Mouse (Mus musculus) kidney, adult 11 months (tissue): ENCODE measurements around the gene Ppp4r2.

Source experiments
- DNase-seq: peaks from one replicate; pipeline ENCODE4 v3.0.0; 2022

The Ppp4r2 gene

GRCm38 (mm10) chr6:100885376-100885775, 52.0 kb downstream of the Ppp4r2 start:
- DNase-seq: no peak

DNA sequence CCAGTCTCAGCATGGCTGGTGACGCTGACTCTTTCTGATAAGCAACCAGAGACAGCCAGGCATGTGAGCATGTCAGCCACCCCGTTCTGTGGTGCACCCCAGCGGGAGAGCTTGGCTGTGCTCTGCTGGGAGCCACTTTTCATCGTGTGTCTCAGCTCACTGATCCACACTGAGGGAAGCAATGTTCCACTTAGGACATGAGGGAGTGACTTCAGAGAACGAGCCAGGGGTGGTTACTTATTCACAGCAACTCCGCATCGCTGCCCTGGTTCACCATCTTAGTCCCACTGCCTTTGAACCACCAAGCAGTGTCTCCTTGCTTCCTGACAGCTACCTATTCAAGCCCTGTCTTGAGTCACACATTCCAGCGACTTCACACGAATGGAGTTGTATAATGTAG, 53.6 kb downstream of the Ppp4r2 start:
- DNase-seq: peak; percentile 70

DNA sequence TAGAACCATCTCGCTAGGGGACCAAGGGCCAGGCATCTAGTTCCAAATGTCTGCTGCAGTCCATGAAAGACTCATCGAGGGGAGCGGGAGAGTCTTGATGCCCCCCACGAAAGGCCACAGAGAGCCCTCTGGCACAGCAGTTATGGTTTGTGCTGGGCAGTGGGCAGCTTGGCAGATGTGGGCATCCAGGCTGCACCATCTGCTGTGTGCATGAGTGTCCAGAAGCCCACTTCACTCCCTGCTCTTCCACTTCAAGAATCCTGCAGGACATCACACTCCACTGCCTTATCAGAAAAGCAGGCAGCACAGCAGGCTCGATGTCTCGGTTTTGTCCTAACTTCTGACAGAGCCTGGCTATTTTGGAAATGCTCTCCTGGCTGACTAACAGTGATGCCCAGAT, 55.9 kb downstream of the Ppp4r2 start:
- no peak for DNase-seq

DNA sequence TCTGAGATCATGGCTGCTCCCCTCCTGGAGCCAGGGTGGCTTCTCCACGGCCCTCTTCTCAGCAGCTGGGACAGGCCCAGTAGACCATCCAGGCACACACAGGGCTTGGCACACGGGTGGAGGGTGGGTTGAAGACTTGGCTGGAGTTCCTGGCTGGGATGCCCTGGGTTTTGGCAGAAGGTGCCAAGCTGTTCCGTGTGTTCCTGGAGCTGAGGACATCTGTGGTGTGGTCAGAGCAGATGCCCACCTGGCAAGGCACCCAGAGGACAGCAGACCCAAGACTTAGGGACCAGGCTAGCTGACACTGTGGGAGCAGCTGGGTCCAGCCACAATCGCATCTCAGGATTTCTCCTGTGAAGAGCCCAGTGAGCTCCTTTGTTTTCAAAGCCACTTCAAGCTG, 59.1 kb downstream of the Ppp4r2 start:
- no peak for DNase-seq

GRCm38 (mm10) chr6:100893073-100893472, 59.7 kb downstream of the Ppp4r2 start:
- no peak for DNase-seq

DNA sequence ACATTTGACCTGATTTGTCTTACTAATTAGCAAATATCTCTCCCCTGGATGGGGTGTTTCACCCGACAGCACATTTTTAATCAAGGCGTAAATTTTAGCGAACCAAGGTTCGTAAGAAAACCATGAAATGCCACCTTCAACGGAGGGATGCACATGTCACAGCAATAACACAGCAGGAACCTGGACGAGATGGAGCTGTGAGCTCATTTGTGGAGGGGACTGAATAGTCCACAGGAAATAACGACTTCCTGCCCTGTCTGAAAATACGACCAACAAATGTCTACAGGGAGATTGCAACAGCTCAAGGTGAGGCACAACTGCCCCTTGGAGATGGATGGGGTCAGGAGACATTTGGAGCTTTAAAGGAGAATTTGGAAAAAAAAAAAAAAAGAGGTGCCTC, 61.8 kb downstream of the Ppp4r2 start:
- no peak for DNase-seq

DNA sequence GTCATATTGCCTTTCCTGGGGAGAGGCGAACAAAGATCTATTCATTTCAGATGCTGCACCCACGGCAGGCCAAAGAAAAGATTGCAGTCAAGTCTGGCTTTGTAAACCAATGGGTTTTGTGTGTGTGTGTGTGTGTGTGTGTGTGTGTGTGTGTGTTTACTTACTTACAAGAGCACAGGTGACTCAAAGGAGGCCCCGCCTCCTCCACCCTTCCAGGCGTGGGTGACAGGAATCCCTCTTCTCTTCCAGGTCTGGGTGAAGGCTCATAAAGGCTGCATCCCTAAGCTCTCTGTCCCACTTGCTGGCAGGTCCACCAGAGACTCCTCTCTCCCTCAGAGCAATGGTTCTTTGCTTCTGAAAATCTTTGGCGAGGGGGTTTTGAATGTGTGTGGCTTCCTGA, 63.5 kb downstream of the Ppp4r2 start:
- no peak for DNase-seq

GRCm38 (mm10) chr6:100904463-100904862, 71.0 kb downstream of the Ppp4r2 start:
- DNase-seq: no peak

GRCm38 (mm10) chr6:100910136-100910675, 76.8 kb downstream of the Ppp4r2 start:
- peak; percentile 56 for DNase-seq
